Mouse (Mus musculus): ENCODE measurements at regions not wholly inside any gene's neighbourhood (a gene's known extent, or its start where the extent isn't known, plus 50 kb on each side); places are given as distances from the start of the nearest gene placed in this dataset.
A peak's percentile ranks its signal among the peaks of the same experiment; 100 is the strongest.

DNA sequence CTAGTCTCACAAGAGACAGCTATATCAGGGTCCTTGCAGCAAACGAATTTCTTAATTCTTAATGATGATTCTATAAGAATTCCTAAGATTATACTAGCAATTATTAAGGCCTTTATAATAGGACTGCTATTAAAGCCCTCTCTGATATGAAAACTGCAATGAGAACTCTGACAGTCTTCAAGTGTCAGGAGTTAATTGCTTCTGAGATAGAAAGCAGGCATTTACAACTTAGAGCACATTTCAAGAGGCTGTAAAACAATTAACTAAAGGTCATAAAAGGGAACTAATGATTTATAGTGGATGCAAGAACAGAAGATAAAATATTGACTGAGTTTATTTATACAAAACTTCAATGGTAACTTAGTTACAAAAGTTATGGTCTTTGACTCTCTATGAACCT lies 84.9 kb upstream of the Phlpp1 start:
- no peak for DNase-seq

DNA sequence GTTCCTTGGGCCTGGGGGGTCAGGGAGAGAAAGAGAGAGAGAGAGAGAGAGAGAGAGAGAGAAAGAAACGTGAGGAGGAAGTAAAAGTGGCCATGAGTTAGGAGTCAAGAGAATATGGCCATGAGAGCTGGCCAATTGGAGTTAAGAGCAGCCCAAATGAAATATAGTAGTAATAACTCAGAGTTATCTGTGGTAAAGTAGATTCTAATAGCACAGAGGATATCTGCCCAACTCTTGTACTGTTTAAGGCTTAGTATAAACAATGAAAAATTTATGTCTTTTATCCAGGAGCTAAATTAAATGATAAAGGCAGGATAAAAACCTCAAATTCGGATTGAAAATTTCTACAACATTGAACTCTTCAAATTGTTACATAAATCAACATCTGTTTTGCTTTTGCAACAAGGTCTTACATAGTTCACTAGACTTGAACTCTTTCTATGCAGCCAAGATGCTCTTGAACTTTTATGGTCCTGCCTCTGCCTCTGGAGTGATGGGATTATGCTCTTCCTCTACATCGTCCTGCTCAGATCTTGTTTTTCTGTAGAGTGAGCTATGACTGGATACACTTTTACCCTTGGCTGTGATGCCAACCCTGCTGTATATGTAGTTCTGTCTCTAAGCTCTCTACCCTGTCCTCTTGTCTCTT lies 78.5 kb upstream of the Phlpp1 start:
- no peak for DNase-seq

DNA sequence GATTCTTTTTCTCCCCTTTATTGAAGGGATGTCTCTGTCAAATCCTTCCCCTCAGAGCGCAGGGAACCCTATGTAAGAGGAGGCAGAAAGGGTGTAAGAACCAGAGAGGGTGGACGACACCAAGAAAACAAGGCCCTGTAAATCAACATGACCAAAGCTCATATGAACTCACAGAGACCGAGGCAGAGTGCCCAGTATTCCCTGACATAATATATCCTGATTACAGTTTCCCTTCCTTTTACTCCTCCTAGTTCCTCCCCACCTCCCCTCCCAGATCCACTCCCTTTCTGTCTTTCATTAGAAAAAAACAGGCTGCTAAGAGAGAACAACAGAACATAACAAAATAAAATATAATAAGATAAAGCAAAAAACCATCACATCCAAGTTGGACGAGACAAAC lies 77.7 kb upstream of the Phlpp1 start:
- DNase-seq, result no peak

DNA sequence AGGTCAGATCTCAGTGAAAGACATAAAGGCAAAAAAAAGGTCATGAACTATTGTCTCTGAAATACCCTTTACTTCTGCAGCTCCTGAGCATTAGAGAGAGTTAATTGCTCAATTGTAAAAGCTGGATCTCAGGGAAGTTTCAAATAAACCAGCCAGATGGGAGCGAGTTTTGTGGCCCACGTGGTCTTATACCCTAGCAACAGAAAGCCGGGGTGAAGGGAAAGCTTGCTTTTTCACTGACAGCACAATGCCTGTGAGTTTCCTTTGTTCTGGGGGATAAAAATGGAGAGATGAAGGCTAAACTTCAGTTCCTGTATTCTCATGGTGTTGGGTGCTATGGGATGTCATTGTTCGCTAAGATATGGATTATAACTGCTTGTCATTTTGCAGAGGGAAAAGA lies 75.2 kb upstream of the Phlpp1 start:
- DNase-seq, result peak; percentile 74

DNA sequence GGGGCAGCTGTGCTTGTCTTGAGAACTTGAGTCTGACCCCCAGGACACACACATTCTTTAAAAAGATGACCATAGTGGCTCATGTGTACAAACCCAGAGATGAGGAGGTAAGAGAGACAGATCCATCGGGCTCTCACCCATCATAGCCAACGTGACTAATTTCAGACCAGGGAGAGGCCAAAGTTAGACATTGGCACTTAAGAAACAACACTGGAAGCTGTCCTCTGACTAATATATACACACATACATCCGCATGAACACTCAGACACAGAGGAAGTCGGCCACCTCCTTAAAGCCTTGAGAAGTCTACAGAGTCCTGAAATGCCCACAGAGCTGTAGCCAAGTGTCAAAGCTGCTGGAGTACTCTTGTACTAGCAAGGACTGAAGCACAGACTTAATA lies 74.4 kb upstream of the Phlpp1 start:
- no peak for DNase-seq

DNA sequence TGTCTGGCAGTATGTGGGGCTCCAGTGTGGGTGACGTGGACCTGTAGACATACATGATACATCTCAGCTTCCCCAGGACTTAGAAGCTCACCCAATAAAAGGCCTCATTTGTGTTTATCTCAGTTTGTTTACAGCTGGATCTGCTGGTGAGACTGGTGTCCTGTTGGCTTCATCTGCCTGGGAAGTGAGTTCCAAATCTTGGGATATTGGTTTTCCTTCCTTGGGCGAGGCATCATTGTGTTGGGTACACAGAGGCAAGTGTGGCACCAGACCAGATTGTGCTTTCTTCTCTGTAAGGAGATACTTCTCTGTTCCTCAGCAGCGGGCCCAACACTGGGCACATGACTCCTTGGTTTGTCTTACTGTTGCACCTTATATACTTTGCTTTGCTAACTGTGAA lies 70.9 kb upstream of the Phlpp1 start:
- no peak for DNase-seq

DNA sequence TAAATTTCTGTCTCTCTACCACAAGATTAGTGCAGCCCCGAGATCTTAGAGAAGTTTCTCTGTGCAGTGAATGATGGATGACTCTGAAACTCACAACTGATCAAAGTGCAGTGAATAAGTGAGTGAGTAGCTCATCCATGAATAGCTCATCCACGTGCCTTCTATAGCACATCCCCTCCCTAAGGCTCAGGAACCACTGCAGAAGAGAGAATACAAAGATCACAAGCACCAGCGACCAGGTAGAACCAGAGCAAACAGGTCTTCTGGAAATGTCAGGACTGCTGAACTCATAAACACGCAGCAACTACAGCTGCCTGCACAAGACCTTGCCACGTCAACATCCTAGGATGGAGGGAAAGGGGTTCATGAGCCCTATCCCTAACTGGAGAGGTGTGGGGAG lies 69.0 kb upstream of the Phlpp1 start:
- DNase-seq, result no peak

DNA sequence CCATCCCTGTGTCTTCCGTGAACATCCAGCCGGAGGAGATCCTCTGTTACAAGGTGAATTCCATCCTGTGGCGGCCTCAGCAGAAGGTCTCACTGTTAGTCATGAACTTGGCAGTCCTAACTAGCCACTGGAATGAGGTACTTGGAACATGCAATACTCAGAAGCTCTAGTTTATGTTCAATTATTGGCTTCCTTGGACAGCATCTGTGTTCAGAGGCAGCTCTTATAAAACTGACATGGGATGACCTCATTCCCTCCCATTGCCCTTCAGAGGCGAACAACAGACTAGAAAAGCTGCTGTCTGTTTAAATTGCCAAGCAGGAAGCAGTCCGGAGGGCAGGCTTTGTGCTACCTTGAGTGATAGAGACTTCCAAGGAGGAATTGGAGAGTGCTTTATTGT lies 62.5 kb upstream of the Phlpp1 start:
- no peak for DNase-seq

Data from layer of hippocampus, adult 9-11 months (tissue).